Mouse (Mus musculus) heart, adult 2 months (tissue): ENCODE measurements around the gene Tll2.

Experiments used
- CTCF ChIP-seq: fragments of 200-600 bp; IDR thresholded peaks from 2 replicates; pipeline ENCODE4 v1.8.1; 2022; ENCODE audit warnings: antibody characterized with exemption, mild to moderate bottlenecking, moderate library complexity
- POLR2A ChIP-seq: fragments of 200-500 bp; IDR thresholded peaks from 2 replicates; pipeline ENCODE4 v1.6.1; 2011; ENCODE audit warnings: mild to moderate bottlenecking, low read depth, low read length, control low read depth; ENCODE audit not compliant: insufficient read depth

GRCm38 (mm10) chr19:41112609-41113008, 94.0 kb downstream of the Tll2 start:
- TF ChIP-seq POLR2A (no peak), CTCF (no peak)
